23 mouse cellular contexts compared by ENCODE assay signal in genomic region chr2:18976175-18976574, GRCm38 (mm10). TPM values are rescaled to one million over a fixed set of nuclear protein-coding genes. Genes with fewer than 3 reads are reported as not detected.
DNase-seq lines count a peak whose midpoint lies in the region; ATAC-seq and TF ChIP-seq lines count a peak whose summit lies in the region.
"Had no signal": no experiment of that assay in that cellular context is flagged by ENCODE, and none has a peak within 500 bp of the region (broad histone marks: within the 10 kb centered on the region; RNA-seq: fewer than 3 reads in every experiment).

No protein-coding gene starts in this region.

- no peak overlapping the region for H3K4me3 ChIP-seq in lung, postnatal 0 days (ENCODE audit: low read depth, low read length)
- H3K4me3 ChIP-seq: intestine, embryonic 15.5 days; limb, embryonic 13.5 days had no signal

- peak; percentile 26 for DNase-seq in CD4-positive, CD25-positive, alpha-beta regulatory T cell, adult 2 months (ENCODE audit: low read depth, low spot score)
- DNase-seq in lung, postnatal 0 days (ENCODE audit: low spot score): peak; percentile 42
- no peak for DNase-seq in lung, postnatal 14 days
- no peak for DNase-seq in right cerebral cortex, postnatal 25 days
- DNase-seq in adrenal gland, postnatal 25 days: no peak
- DNase-seq: adrenal gland, postnatal 10 days; cerebellum, adult 11 months; cerebellum, postnatal 10 days; embryo, embryonic 11 days; heart, postnatal 10 days; kidney, adult 9 months; kidney, postnatal 25 days; lung, embryonic 14.5 days; retina, postnatal 1 day had no signal

- no peak for TF ChIP-seq EP300 in lung, postnatal 0 days (IDR thresholded peaks at IDR 0.05)

- H3K36me3 ChIP-seq in lung, postnatal 0 days (ENCODE audit: insufficient read depth, low read length): no peaks in the 10 kb centered on the region
- H3K36me3 ChIP-seq: intestine, embryonic 15.5 days; limb, embryonic 13.5 days had no signal

- no peak overlapping the region for H3K4me2 ChIP-seq in lung, postnatal 0 days (replicated peaks; ENCODE audit: low read depth, low read length)
- H3K4me2 ChIP-seq: heart, embryonic 11.5 days; hindbrain, embryonic 14.5 days; intestine, embryonic 15.5 days; limb, embryonic 13.5 days; lung, embryonic 14.5 days had no signal

- TF ChIP-seq CTCF in lung, postnatal 0 days (IDR thresholded peaks at IDR 0.05): no peak

- H3K27me3 ChIP-seq in lung, postnatal 0 days (replicated peaks; ENCODE audit: insufficient read depth, low read length): no peaks in the 10 kb centered on the region
- H3K27me3 ChIP-seq: intestine, embryonic 15.5 days; limb, embryonic 13.5 days had no signal

- no peak overlapping the region for H3K9ac ChIP-seq in lung, postnatal 0 days (replicated peaks; ENCODE audit: low read depth)
- H3K9ac ChIP-seq: hindbrain, embryonic 14.5 days; intestine, embryonic 15.5 days; limb, embryonic 13.5 days; lung, embryonic 14.5 days had no signal

- no peak overlapping the region for H3K27ac ChIP-seq in lung, postnatal 0 days (ENCODE audit: low read length)
- H3K27ac ChIP-seq: hindbrain, embryonic 14.5 days; intestine, embryonic 15.5 days; limb, embryonic 13.5 days had no signal

- WGBS in lung, postnatal 0 days: 73% methylated on average over 2 of the region's 2 CpGs

- 0 out of 2 replicates have a peak, but pooled peaks cover 4% of the 10 kb centered on the region for H3K9me3 ChIP-seq in lung, postnatal 0 days (ENCODE audit: low read length)
- H3K9me3 ChIP-seq: intestine, embryonic 15.5 days had no signal

- ATAC-seq in CD4-positive, CD25-positive, alpha-beta regulatory T cell, adult 4 months: no peak
- ATAC-seq in lung, postnatal 0 days: no peak; the same call in 1 of the 2 replicates
- ATAC-seq in activated CD4-positive, CD25-positive, alpha-beta regulatory T cell, adult 4 months: peak; percentile 34
- peak; percentile 94 for ATAC-seq in megakaryocyte, adult 5-6 weeks (ENCODE audit: poor library complexity, severe bottlenecking)
- ATAC-seq: forebrain, embryonic 16.5 days; intestine, embryonic 15.5 days; midbrain, embryonic 16.5 days had no signal

- H3K4me1 ChIP-seq in lung, postnatal 0 days (ENCODE audit: insufficient read depth, low read depth, low read length): no peaks in the 10 kb centered on the region
- H3K4me1 ChIP-seq: intestine, embryonic 15.5 days had no signal

RNA-seq across cellular contexts. Expression of gene Pip4k2a, which starts 21.8 kb away (rescaled TPM):
- polyA plus RNA-seq in CD4-positive, CD25-positive, alpha-beta regulatory T cell, adult 4 months (2017; shearing (Covaris generic)): 10 to 100 TPM; 23.7 to 25.2 TPM
- 5.0 and 6.6 TPM in 2 replicates for polyA plus RNA-seq in lung, postnatal 0 days (2015; fragmentation: Nextera tagmentation; extraction: Ambion mirVana)
- 10 to 100 TPM; 17.7 to 18.7 TPM for polyA plus RNA-seq in activated CD4-positive, CD25-positive, alpha-beta regulatory T cell, adult 4 months (2017; shearing (Covaris generic))
- 121 and 123 TPM in 2 replicates for total RNA-seq in megakaryocyte, adult 5-6 weeks (2015)
- 63.0 and 64.8 TPM in 2 replicates for total RNA-seq in megakaryocyte, adult 5-6 weeks (2017)
- 39.3 and 40.0 TPM in 2 replicates for total RNA-seq in adrenal gland, postnatal 25 days (2021)

RNA-seq across cellular contexts. Expression of gene 4930426L09Rik, which starts 22.0 kb away (rescaled TPM):
- polyA plus RNA-seq in CD4-positive, CD25-positive, alpha-beta regulatory T cell, adult 4 months (2017; shearing (Covaris generic)): under 1 TPM; 0.30 to 0.57 TPM
- 0.45 and 0.55 TPM in 2 replicates for polyA plus RNA-seq in lung, postnatal 0 days (2015; fragmentation: Nextera tagmentation; extraction: Ambion mirVana)
- polyA plus RNA-seq in activated CD4-positive, CD25-positive, alpha-beta regulatory T cell, adult 4 months (2017; shearing (Covaris generic)): 1 to 10 TPM in 1 of 2 experiments, not detected in 1; 1.6 TPM
- 2.1 and 3.0 TPM in 2 replicates for total RNA-seq in megakaryocyte, adult 5-6 weeks (2015)
- total RNA-seq in megakaryocyte, adult 5-6 weeks (2017): 0.53 and 0.59 TPM in 2 replicates
- total RNA-seq in adrenal gland, postnatal 25 days (2021): 0.62 and 1.1 TPM in 2 replicates

Comparison
In these comparisons a context has a peak if more than half of its experiments do, and no peak if none do; other contexts are left out.
1. DNase-seq: peak in CD4-positive, CD25-positive, alpha-beta regulatory T cell, adult 2 months (single experiment) and lung, postnatal 0 days (single experiment); none in lung, postnatal 14 days (single experiment), right cerebral cortex, postnatal 25 days (single experiment) and adrenal gland, postnatal 25 days (single experiment).
2. ATAC-seq: peak in activated CD4-positive, CD25-positive, alpha-beta regulatory T cell, adult 4 months (single experiment) and megakaryocyte, adult 5-6 weeks (single experiment); none in CD4-positive, CD25-positive, alpha-beta regulatory T cell, adult 4 months (single experiment) and lung, postnatal 0 days (single experiment).